Mouse (Mus musculus) thymus, adult 2 months (tissue): Measurements from ENCODE around the gene Pbx2.

Experiments
- CTCF ChIP-seq: fragments of 200-500 bp; IDR thresholded peaks from 2 replicates; pipeline ENCODE4 v1.5.1; 2012; ENCODE audit warnings: mild to moderate bottlenecking, control low read depth, low read length, moderate library complexity, borderline replicate concordance; ENCODE audit not compliant: control insufficient read depth, poor library complexity, insufficient read depth; ENCODE audit errors: extremely low read depth
- POLR2A ChIP-seq: fragments of 200-500 bp; IDR thresholded peaks from 2 replicates; pipeline ENCODE4 v1.6.1; 2012; ENCODE audit warnings: mild to moderate bottlenecking, low read length, control low read depth, moderate library complexity; ENCODE audit not compliant: control insufficient read depth, poor library complexity, insufficient read depth; ENCODE audit errors: extremely low read depth

- no peak for TF ChIP-seq CTCF
- TF ChIP-seq POLR2A = no peak
These were observed 41.2 kb upstream of the Pbx2 start for GRCm38 (mm10) chr17:34549843-34550242.
